Comparison of ENCODE assay signal across 8 mouse cellular contexts in genomic region chr13:52976510-52977220, GRCm38 (mm10). TPM values are rescaled to one million over a fixed set of nuclear protein-coding genes. Genes with fewer than 3 reads are reported as not detected.
A peak's percentile ranks its signal among the peaks of the same experiment; 100 is the strongest.
DNase-seq lines count a peak whose midpoint lies in the region; ATAC-seq lines count a peak whose summit lies in the region.

No protein-coding gene starts in this region.

- peak overlapping the region; percentile 41; the same call in 1 of the 2 replicates for H3K9ac ChIP-seq in embryonic facial prominence, embryonic 13.5 days
- no peak overlapping the region for H3K9ac ChIP-seq in lung, embryonic 16.5 days (ENCODE audit: low read length)

- no peak for ATAC-seq in embryonic facial prominence, embryonic 13.5 days (ENCODE audit: insufficient number of reproducible peaks, insufficient read depth, low FRiP score, low TSS enrichment, low read depth)
- ATAC-seq in lung, embryonic 16.5 days (ENCODE audit: low read depth) = no peak

- H3K27ac ChIP-seq in embryonic facial prominence, embryonic 13.5 days = no peak overlapping the region
- no peak overlapping the region; the same call in 1 of the 2 replicates for H3K27ac ChIP-seq in hindbrain, embryonic 10.5 days
- H3K27ac ChIP-seq in lung, embryonic 16.5 days (ENCODE audit: low read length) = no peak overlapping the region

- no peaks in the 10 kb centered on the region for H3K9me3 ChIP-seq in embryonic facial prominence, embryonic 13.5 days
- H3K9me3 ChIP-seq in hindbrain, embryonic 10.5 days = no peaks in the 10 kb centered on the region
- no peaks in the 10 kb centered on the region for H3K9me3 ChIP-seq in lung, embryonic 16.5 days (ENCODE audit: control insufficient read depth, low read length)

- H3K36me3 ChIP-seq in embryonic facial prominence, embryonic 13.5 days = no peaks in the 10 kb centered on the region
- no peaks in the 10 kb centered on the region for H3K36me3 ChIP-seq in hindbrain, embryonic 10.5 days
- H3K36me3 ChIP-seq in lung, embryonic 16.5 days (ENCODE audit: control insufficient read depth, insufficient read depth, low read length) = no peaks in the 10 kb centered on the region

- H3K27me3 ChIP-seq in embryonic facial prominence, embryonic 13.5 days = no peaks in the 10 kb centered on the region; the same call in 1 of the 2 replicates
- peaks cover 25% of the 10 kb centered on the region for H3K27me3 ChIP-seq in hindbrain, embryonic 10.5 days (ENCODE audit: insufficient read depth, poor library complexity, severe bottlenecking)
- no peaks in the 10 kb centered on the region for H3K27me3 ChIP-seq in lung, embryonic 16.5 days (ENCODE audit: control insufficient read depth, insufficient read depth, low read depth, low read length)

- WGBS in embryonic facial prominence, embryonic 13.5 days = 20% methylated on average over 16 of the region's 16 CpGs
- 34% methylated on average over 16 of the region's 16 CpGs for WGBS in hindbrain, embryonic 10.5 days
- WGBS in lung, embryonic 16.5 days = 51% methylated on average over 16 of the region's 16 CpGs

- DNase-seq in urinary bladder, postnatal 25 days (ENCODE audit: low spot score) = peak; percentile 35
- no peak for DNase-seq in urinary bladder, postnatal 4 days (ENCODE audit: low spot score in 2 of 2)
- DNase-seq in hindbrain, embryonic 10.5 days (ENCODE audit: low spot score) = peak; percentile 19
- peak; percentile 79 for DNase-seq in skeletal muscle tissue, adult 2 months (ENCODE audit: low read depth, low spot score)
- DNase-seq in left cerebral cortex, postnatal 36 days (ENCODE audit: low spot score in 2 of 2) = no peak
- no peak for DNase-seq in frontal cortex, postnatal 10 days (ENCODE audit: low spot score in 2 of 2)

- H3K4me1 ChIP-seq in embryonic facial prominence, embryonic 13.5 days = peaks cover 33% of the 10 kb centered on the region
- H3K4me1 ChIP-seq in hindbrain, embryonic 10.5 days (replicated peaks) = peaks cover 53% of the 10 kb centered on the region
- H3K4me1 ChIP-seq in lung, embryonic 16.5 days (replicated peaks; ENCODE audit: control insufficient read depth, insufficient read depth, low read length) = peaks cover 18% of the 10 kb centered on the region

- peak overlapping the region; percentile 41 for H3K4me2 ChIP-seq in embryonic facial prominence, embryonic 13.5 days
- peak overlapping the region; percentile 2; the same call in 1 of the 2 replicates for H3K4me2 ChIP-seq in lung, embryonic 16.5 days (ENCODE audit: low read depth, low read length)

- intact Hi-C loops in left cerebral cortex, postnatal 36 days (cut with DNase I) = no loop called here

- 0 out of 2 replicates have a peak overlapping the region, but pooled peaks have one; percentile 1 for H3K4me3 ChIP-seq in embryonic facial prominence, embryonic 13.5 days
- H3K4me3 ChIP-seq in hindbrain, embryonic 10.5 days = 0 out of 2 replicates have a peak overlapping the region, but pooled peaks have one; percentile 16
- no peak overlapping the region for H3K4me3 ChIP-seq in lung, embryonic 16.5 days (ENCODE audit: low read length)

RNA-seq across cellular contexts. Expression of gene Nfil3, which starts 4.2 kb away (rescaled TPM):
- polyA plus RNA-seq in embryonic facial prominence, embryonic 13.5 days (2015; fragmentation: Nextera tagmentation; extraction: Ambion mirVana) = 35.2 and 37.7 TPM in 2 replicates
- polyA plus RNA-seq in hindbrain, embryonic 10.5 days (2016; fragmentation: Nextera tagmentation; extraction: Ambion mirVana) = 21.9 and 25.9 TPM in 2 replicates
- 19.9 and 20.8 TPM in 2 replicates for polyA plus RNA-seq in lung, embryonic 16.5 days (2015; fragmentation: Nextera tagmentation; extraction: Ambion mirVana)
- 10 to 100 TPM; 13.3 to 15.5 TPM for total RNA-seq in left cerebral cortex, postnatal 36 days (2021)

RNA-seq across cellular contexts. Expression of gene Auh, which starts 47.2 kb away (rescaled TPM):
- 46.4 and 53.9 TPM in 2 replicates for polyA plus RNA-seq in embryonic facial prominence, embryonic 13.5 days (2015; fragmentation: Nextera tagmentation; extraction: Ambion mirVana)
- polyA plus RNA-seq in hindbrain, embryonic 10.5 days (2016; fragmentation: Nextera tagmentation; extraction: Ambion mirVana) = 38.3 and 44.5 TPM in 2 replicates
- 44.6 TPM in 2 replicates for polyA plus RNA-seq in lung, embryonic 16.5 days (2015; fragmentation: Nextera tagmentation; extraction: Ambion mirVana)
- total RNA-seq in left cerebral cortex, postnatal 36 days (2021) = 100 to 1,000 TPM in 1 of 2 experiments, 10 to 100 TPM in 1; 94.7 to 102 TPM

Comparison
In these comparisons a context has a peak if more than half of its experiments do, and no peak if none do; other contexts are left out.
1. DNase-seq: peak in urinary bladder, postnatal 25 days (single experiment), hindbrain, embryonic 10.5 days (single experiment) and skeletal muscle tissue, adult 2 months (single experiment); none in urinary bladder, postnatal 4 days (0 of 2), left cerebral cortex, postnatal 36 days (0 of 2) and frontal cortex, postnatal 10 days (0 of 2).